Mouse (Mus musculus) spleen, adult 2 months (tissue): ENCODE results near the gene Gm38392.

Source experiments
- CTCF ChIP-seq: fragments of 200-500 bp; IDR thresholded peaks from 2 replicates; pipeline ENCODE4 v1.5.1; 2011; ENCODE audit warnings: mild to moderate bottlenecking, inconsistent platforms; ENCODE audit not compliant: insufficient read depth, insufficient read length, insufficient replicate concordance; ENCODE audit errors: extremely low read depth
- POLR2A ChIP-seq: fragments of 200-500 bp; IDR thresholded peaks from 2 replicates; pipeline ENCODE4 v1.6.1; 2011; ENCODE audit warnings: low read depth, low read length, inconsistent platforms

- TF ChIP-seq CTCF = no peak
- TF ChIP-seq POLR2A = no peak
Measured at GRCm38 (mm10) chr3:88214971-88215552, 71.9 kb downstream of the Gm38392 start.
